In genomic region chr2:125433524-125433923, GRCm38 (mm10) we compare ENCODE assay signal across 23 mouse cellular contexts.
DNase-seq lines count a peak whose midpoint lies in the region; ATAC-seq and TF ChIP-seq lines count a peak whose summit lies in the region.
"Had no signal": no experiment of that assay in that cellular context is flagged by ENCODE, and none has a peak within 500 bp of the region (broad histone marks: within the 10 kb centered on the region; RNA-seq: fewer than 3 reads in every experiment).

No protein-coding gene starts in this region.

- no peak for TF ChIP-seq EP300 in heart, postnatal 0 days (IDR thresholded peaks at IDR 0.05; ENCODE audit: low read depth)

- H3K4me2 ChIP-seq in heart, embryonic 12.5 days, result no peak overlapping the region
- no peak overlapping the region for H3K4me2 ChIP-seq in heart, embryonic 15.5 days
- no peak overlapping the region for H3K4me2 ChIP-seq in heart, postnatal 0 days (ENCODE audit: low read depth, low read length)
- H3K4me2 ChIP-seq: forebrain, embryonic 13.5 days; hindbrain, embryonic 12.5 days; hindbrain, embryonic 15.5 days; kidney, embryonic 15.5 days had no signal

- no peak for ATAC-seq in heart, embryonic 12.5 days (ENCODE audit: insufficient number of reproducible peaks, low FRiP score)
- no peak for ATAC-seq in heart, embryonic 15.5 days (replicated peaks; ENCODE audit: insufficient number of reproducible peaks, insufficient read depth, low FRiP score, low read depth)
- ATAC-seq in heart, postnatal 0 days (ENCODE audit: insufficient read depth, low read depth), result no peak
- ATAC-seq: forebrain, embryonic 13.5 days; forebrain, embryonic 16.5 days; Patski had no signal

- no peak for TF ChIP-seq CTCF in heart, postnatal 0 days (IDR thresholded peaks at IDR 0.05; ENCODE audit: low read depth)

- H3K27ac ChIP-seq in heart, embryonic 12.5 days (ENCODE audit: poor library complexity, severe bottlenecking), result peak overlapping the region; percentile 31
- peak overlapping the region; percentile 50 for H3K27ac ChIP-seq in heart, embryonic 15.5 days
- peak overlapping the region; percentile 63 for H3K27ac ChIP-seq in heart, postnatal 0 days (ENCODE audit: low read depth)
- H3K27ac ChIP-seq: forebrain, embryonic 10.5 days; forebrain, embryonic 13.5 days; hindbrain, embryonic 12.5 days; hindbrain, embryonic 15.5 days; kidney, embryonic 15.5 days had no signal

- H3K27me3 ChIP-seq in heart, embryonic 12.5 days (replicated peaks), result no peaks in the 10 kb centered on the region
- H3K27me3 ChIP-seq in heart, embryonic 15.5 days, result no peaks in the 10 kb centered on the region
- no peaks in the 10 kb centered on the region for H3K27me3 ChIP-seq in heart, postnatal 0 days (ENCODE audit: control insufficient read depth, insufficient read depth, low read length)
- H3K27me3 ChIP-seq: forebrain, embryonic 13.5 days; hindbrain, embryonic 12.5 days; hindbrain, embryonic 15.5 days; kidney, embryonic 15.5 days; Patski had no signal

- DNase-seq in heart, adult 11 months, result peak; percentile 88
- DNase-seq in heart, adult 9 months (ENCODE audit: low spot score in 2 of 2), result no peak
- no peak for DNase-seq in heart, adult 8-10 months (ENCODE audit: low spot score)
- DNase-seq in heart, adult 18-20 months, result no peak
- no peak for DNase-seq in heart, postnatal 0 days (ENCODE audit: low spot score)
- DNase-seq: adrenal gland, postnatal 10 days; B cell, adult 2 months; cerebellum, adult 18-20 months; cerebellum, adult 9-10 months; cerebellum, postnatal 14 days; gastrocnemius, postnatal 36 days; kidney, adult 11 months; kidney, adult 8-10 months had no signal

- 61% methylated on average over 6 of the region's 6 CpGs for WGBS in heart, embryonic 12.5 days
- 66% methylated on average over 6 of the region's 6 CpGs for WGBS in heart, embryonic 15.5 days
- 46% methylated on average over 6 of the region's 6 CpGs for WGBS in heart, postnatal 0 days

- H3K9ac ChIP-seq in heart, embryonic 12.5 days, result no peak overlapping the region
- H3K9ac ChIP-seq in heart, embryonic 15.5 days, result no peak overlapping the region
- H3K9ac ChIP-seq in heart, postnatal 0 days (replicated peaks; ENCODE audit: low read depth, low read length), result no peak overlapping the region
- H3K9ac ChIP-seq: forebrain, embryonic 13.5 days; hindbrain, embryonic 12.5 days; hindbrain, embryonic 15.5 days; kidney, embryonic 15.5 days had no signal

- peaks cover 6% of the 10 kb centered on the region for H3K9me3 ChIP-seq in heart, embryonic 12.5 days (replicated peaks)
- H3K9me3 ChIP-seq in heart, embryonic 15.5 days (replicated peaks), result no peaks in the 10 kb centered on the region
- no peaks in the 10 kb centered on the region for H3K9me3 ChIP-seq in heart, postnatal 0 days (replicated peaks; ENCODE audit: control insufficient read depth, low read length)
- H3K9me3 ChIP-seq: forebrain, embryonic 10.5 days; forebrain, embryonic 13.5 days; G1E; hindbrain, embryonic 12.5 days; hindbrain, embryonic 15.5 days; kidney, embryonic 15.5 days had no signal

- no peak overlapping the region for H3K4me3 ChIP-seq in heart, embryonic 12.5 days
- H3K4me3 ChIP-seq in heart, embryonic 15.5 days, result no peak overlapping the region
- no peak overlapping the region for H3K4me3 ChIP-seq in heart, postnatal 0 days (ENCODE audit: low read depth, low read length)
- H3K4me3 ChIP-seq: forebrain, embryonic 10.5 days; forebrain, embryonic 13.5 days; hindbrain, embryonic 12.5 days; hindbrain, embryonic 15.5 days; kidney, embryonic 15.5 days had no signal

- peaks cover 38% of the 10 kb centered on the region for H3K4me1 ChIP-seq in heart, embryonic 12.5 days (replicated peaks)
- H3K4me1 ChIP-seq in heart, embryonic 15.5 days (replicated peaks), result peaks cover 19% of the 10 kb centered on the region
- H3K4me1 ChIP-seq in heart, postnatal 0 days (ENCODE audit: control insufficient read depth, insufficient read depth), result peaks cover 6% of the 10 kb centered on the region
- H3K4me1 ChIP-seq: hindbrain, embryonic 12.5 days; hindbrain, embryonic 15.5 days had no signal

- H3K36me3 ChIP-seq in heart, embryonic 12.5 days, result peaks cover 17% of the 10 kb centered on the region
- no peaks in the 10 kb centered on the region for H3K36me3 ChIP-seq in heart, embryonic 15.5 days
- H3K36me3 ChIP-seq in heart, postnatal 0 days (replicated peaks; ENCODE audit: control insufficient read depth, insufficient read depth, low read length), result no peaks in the 10 kb centered on the region; the same call in 1 of the 2 replicates
- H3K36me3 ChIP-seq: forebrain, embryonic 10.5 days; G1E; hindbrain, embryonic 12.5 days; hindbrain, embryonic 15.5 days; kidney, embryonic 15.5 days had no signal
